Mouse (Mus musculus): ENCODE data around the gene Tenm3.

Tenm3 gene

GRCm38 (mm10) chr8:48809104-48809503, 34.6 kb downstream of the Tenm3 start:
- DNase-seq (ENCODE audit: low spot score in 2 of 2): no peak

DNA sequence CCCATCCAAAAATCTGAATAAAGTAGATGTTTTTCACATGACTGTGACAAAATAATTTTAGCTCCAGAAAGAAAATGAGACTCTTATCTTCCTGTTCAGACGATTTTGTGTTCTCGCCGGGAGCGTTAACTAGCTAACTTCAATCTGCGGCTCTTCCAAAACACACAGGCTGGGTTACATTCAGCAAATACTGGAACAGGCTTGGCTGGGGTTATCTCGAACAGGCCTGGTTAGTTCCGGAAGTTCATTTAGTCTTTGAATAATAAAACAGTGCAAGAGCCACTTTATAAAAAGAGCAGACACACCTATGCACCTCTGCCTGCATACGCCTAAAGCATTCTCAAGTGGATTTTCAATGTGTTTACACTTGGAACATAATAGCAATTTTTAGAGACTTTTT, 40.7 kb downstream of the Tenm3 start:
- no peak for DNase-seq (ENCODE audit: low spot score in 2 of 2)

DNA sequence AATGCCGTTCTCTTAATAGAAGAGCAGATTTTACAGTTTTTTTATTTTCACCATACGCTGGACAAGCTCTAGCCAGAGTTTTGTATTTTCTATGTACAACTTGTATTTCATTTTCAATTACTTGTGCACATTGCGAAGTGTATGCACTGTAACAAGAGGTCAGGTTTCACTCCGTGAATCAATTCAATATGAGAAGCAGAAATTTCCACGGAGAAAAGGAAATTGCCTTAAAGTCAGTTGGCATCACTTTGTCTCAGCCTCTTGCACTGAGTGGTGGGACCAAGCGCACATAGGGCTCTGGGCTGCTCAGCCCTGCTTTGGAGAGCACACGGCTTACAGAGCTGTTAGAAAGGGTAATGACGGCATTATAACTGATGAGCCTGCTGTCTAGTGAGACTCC, 41.5 kb downstream of the Tenm3 start:
- DNase-seq (ENCODE audit: low spot score in 2 of 2): no peak

GRCm38 (mm10) chr8:48797955-48798359, 45.8 kb downstream of the Tenm3 start:
- DNase-seq (ENCODE audit: low spot score in 2 of 2): no peak

DNA sequence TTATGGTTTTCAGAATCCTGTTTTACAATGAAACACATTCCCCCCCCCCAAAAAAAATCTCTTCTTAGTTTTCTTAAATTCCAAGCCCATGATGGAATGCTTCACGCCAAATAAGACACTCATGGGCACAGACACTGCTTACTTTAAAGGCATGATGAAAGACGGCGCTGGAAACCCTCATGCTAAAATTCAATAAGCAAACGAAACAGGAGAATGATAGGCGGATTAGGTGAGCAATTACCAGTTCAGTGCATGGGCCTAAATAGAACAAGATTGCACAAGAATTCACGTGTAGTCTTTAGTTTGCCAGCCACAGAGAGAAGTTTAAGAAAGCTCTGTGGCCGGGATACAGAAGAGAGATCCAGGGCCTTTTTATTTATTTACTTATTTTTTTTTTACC, 49.5 kb downstream of the Tenm3 start:
- no peak for DNase-seq (ENCODE audit: low spot score in 2 of 2)

DNA sequence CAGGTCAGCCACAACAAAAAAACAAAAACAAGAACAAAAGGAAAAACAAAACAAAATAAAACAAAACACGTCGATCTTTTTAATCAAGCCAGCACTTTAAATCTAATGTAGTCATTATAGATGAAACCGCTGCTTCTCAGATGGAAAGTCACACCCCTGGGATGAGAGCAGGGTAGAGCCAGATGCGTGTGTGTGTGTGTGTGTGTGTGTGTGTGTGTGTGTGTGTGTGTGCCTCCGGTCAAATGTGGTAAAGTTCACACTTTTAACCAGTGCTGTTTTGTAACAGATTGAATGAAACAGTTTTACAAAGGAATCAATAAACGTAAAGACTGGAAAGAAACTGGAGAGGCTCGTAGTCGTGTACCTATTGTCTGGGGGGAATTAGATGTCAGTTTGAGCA, 50.0 kb downstream of the Tenm3 start:
- DNase-seq (ENCODE audit: low spot score in 2 of 2): no peak

DNA sequence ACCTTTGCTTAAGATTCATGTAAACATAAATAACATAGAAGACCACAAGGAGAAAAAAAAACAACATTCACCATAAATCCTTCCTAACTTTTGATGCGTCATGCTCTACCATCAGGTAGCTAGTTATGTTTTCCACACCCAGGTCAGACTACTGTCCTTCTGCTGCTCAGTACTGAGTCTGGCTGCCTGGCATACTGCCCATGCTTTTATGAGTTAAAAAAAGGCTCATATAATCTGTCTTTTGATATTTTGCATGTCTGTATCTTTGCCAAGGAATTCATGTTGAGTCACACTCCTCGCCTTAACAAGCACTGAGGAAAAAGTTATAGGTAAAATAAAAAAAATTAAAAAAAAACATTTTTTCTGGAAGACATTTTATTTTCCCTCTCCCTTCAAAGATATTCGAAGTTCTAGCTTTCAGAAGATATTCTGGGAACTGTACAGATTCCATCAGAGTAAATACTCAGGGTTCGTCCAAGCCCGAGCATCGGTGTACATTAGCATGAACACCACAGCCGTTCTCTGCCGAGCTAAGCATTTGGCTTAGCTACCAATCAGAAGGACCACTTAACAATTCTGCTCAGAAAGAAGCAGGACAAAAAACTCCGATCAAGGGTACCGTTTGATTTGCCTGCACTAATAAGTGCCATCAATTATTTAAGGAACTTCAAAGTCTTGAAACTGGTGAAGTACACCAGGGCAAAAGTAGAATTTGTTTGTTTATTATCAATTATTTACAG, 51.0 kb downstream of the Tenm3 start:
- DNase-seq (ENCODE audit: low spot score in 2 of 2): no peak

DNA sequence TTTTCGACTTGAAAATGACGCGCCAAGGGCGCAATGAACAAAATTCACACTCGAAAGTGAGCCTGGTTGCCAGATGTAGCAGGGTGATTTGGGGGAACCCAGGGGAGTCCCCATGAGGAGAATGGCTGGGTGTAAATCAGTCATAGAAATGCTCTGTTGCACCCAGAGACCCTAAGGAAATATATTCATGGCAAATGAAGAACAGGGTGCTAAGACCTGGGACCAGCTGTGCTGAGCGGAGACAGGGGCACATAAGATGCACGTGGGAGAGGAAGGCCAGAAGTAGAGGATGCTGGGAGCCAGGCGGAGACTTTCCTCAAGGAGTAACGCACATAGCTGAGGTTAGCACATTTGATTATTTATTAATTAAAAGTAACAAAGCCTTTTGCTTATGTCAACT, 60.4 kb downstream of the Tenm3 start:
- DNase-seq (ENCODE audit: low spot score in 2 of 2): no peak

DNA sequence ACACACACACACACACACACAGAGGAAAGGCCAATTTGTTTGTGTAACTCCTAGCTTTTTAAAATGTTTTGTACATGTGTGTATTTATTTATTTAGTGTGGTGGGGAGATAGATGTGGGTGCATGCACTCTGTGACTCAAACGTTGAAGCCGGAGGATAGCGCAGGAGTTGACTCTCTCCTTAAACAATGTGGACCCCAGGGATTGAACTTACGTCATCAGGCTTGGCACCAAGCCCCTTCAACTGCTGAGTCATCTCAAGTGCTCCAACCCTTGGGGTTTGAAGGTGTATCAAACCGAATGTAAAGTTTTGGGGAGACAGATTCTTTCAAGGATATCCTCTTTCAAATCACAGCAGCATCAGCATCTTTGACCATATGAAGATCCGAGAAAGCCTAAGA, 63.1 kb downstream of the Tenm3 start:
- DNase-seq (ENCODE audit: low spot score in 2 of 2): no peak

DNA sequence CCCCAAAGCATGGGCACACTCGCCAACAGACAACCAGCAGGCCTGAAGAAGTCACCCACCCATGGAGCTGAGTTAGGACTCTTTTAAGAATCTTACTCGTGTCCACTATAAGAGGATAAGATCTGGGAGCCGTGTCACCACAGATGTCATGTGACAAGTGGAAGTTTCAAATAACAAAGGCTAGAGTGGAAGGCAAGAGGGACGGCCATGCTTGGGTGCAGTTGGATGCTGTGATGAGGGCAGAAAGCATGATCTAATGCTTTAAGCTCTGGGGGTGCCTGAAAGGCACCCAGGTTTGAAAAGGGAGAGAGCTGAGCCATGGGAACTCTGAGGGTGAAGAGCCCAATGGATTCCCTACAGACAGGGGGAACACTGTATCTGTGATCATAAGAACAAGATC, 64.6 kb downstream of the Tenm3 start:
- no peak for DNase-seq (ENCODE audit: low spot score in 2 of 2)

- DNase-seq (ENCODE audit: low spot score in 2 of 2): no peak
These were observed 67.7 kb downstream of the Tenm3 start for GRCm38 (mm10) chr8:48776081-48776480.

DNA sequence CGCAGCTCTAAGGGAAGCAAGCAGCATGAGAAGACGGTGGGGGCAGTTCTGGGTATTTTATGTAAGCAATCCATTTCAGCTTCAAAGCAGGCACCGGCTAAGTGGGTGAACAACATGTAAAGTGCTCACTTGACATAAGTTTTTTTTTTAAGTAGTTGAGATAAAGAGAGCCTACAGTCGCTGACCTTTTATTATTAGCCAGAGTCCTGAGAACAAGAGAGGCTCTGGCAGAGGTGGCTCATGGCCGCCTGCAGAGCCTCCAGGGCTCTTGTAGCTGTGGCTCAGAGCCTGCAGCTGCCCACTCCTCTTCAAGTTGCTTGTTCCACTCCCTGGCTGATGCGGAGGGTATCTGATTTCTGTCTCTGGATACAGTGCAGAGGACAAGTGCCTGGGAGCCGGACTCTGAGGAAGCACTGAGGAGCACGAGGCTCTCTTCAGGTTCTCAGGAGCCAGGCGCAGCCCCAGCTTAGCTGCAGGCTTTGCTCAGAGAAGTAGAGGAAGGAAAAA, 68.2 kb downstream of the Tenm3 start:
- no peak for DNase-seq (ENCODE audit: low spot score in 2 of 2)

DNA sequence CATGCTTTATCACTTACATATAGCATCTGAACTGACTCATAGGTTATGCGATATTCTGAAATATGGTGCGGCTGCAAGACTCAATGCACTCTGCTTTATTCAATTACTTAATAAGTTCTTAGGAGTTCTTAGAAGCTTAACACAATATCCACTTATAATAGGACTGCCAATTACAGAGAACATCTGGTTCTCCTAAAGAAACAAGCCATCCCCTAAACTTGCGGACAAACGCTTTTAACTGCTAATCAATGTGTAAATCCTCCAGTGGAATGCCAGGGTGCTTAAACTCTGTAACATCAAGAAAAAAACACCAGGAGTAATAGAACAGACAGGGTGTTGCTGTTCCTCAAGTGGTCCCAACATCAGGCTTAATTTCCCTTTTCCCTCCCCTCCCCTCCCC, 68.9 kb downstream of the Tenm3 start:
- no peak for DNase-seq (ENCODE audit: low spot score in 2 of 2)

GRCm38 (mm10) chr8:48766545-48767234, 77.1 kb downstream of the Tenm3 start:
- no peak for DNase-seq (ENCODE audit: low spot score in 2 of 2)

DNA sequence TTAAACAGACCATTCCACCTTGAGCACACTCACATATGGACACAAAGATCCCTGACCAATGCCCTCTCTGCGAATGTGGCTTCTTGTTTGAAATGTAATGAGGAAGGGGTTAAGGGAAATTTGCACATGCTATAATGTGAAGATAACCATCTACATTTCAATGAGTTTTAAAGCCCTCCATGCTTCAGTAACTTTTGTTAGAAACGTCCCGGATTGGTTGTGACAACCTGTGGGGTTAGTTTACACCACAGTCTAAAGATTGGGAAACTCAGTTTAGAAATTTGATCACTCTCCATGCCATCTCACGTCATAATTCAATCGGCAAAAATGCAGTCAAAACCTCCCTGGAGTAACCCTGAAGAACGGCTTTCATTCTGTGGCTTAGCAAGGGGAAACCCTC, 78.5 kb downstream of the Tenm3 start:
- no peak for DNase-seq (ENCODE audit: low spot score in 2 of 2)

GRCm38 (mm10) chr8:48764011-48764410, 79.7 kb downstream of the Tenm3 start:
- no peak for DNase-seq (ENCODE audit: low spot score in 2 of 2)

GRCm38 (mm10) chr8:48756874-48757273, 86.9 kb downstream of the Tenm3 start:
- no peak for DNase-seq (ENCODE audit: low spot score in 2 of 2)

GRCm38 (mm10) chr8:48755492-48755891, 88.3 kb downstream of the Tenm3 start:
- DNase-seq (ENCODE audit: low spot score in 2 of 2): no peak

DNA sequence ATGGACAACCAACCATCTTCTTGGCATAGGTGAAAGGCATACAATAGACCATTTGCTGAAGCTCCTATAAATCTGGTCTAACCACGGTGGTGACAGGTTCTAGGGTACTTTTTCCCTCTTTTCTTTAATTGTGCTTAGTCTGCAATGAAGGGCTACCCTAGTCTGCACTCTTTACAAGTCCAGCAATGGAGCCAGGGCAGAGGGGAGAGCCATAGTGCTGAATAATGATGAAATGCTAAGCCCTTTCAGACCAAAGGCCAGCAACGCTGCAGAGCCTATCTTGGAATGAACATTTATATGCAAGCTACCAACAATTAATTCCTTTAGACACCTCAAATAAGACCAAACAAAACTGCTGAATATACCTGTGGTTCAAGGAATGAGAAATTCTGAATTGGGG, 88.8 kb downstream of the Tenm3 start:
- no peak for DNase-seq (ENCODE audit: low spot score in 2 of 2)

- no peak for DNase-seq (ENCODE audit: low spot score in 2 of 2)
These were observed 91.8 kb downstream of the Tenm3 start for GRCm38 (mm10) chr8:48751965-48752364.

DNA sequence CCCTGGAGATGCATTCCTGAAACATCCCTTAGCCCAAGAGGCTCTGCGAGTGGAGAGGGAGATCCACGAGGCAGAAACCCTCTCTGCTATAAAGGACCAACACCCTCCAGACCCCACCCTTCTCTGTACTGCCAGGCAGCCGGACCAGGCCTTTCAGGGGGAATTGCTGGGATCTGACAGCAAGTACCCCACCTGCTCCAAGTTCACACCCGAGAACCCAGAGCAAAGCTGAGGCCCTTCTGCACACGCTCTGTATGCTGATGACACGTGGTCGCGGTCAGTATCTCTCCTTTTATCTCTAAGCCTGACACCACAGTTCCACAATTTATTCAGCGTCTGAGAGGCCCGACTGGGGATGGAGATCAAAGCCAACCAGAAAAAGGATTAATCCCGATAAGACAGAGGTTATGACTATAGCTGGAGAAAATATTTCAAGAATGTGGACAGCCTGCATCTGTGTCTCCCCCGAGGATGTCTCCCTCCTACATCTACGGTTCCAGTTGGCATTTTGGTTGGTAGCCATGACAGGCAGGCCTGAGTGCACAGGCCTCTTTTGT, 95.2 kb downstream of the Tenm3 start:
- DNase-seq (ENCODE audit: low spot score in 2 of 2): no peak

- DNase-seq (ENCODE audit: low spot score in 2 of 2): no peak
These were observed 99.8 kb downstream of the Tenm3 start for GRCm38 (mm10) chr8:48743912-48744311.

DNA sequence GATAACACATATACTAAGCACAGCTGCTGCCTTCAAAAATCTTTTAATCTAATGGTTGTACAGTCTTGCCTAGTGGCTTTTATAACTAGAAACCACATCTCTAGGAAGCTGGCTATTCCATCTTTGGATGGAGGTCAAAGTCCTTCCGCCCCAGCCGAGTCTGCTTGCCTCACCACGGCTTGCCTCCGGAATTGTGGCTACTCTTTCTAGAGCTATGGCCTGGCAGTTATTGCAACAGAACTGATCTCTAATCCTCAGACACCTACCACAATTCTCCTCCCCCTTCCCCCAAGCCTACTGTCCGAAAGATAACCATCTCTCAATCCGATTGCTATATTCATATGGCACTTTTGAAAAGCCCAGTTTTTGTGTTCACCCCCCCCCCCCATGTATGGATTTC, 101.0 kb downstream of the Tenm3 start:
- no peak for DNase-seq (ENCODE audit: low spot score in 2 of 2)
